11 mouse cellular contexts compared by ENCODE assay signal in genomic region chr19:5069978-5070377, GRCm38 (mm10). TPM values are rescaled to one million over a fixed set of nuclear protein-coding genes. Genes with fewer than 3 reads are reported as not detected.
A peak's percentile ranks its signal among the peaks of the same experiment; 100 is the strongest.
DNase-seq lines count a peak whose midpoint lies in the region; ATAC-seq and TF ChIP-seq lines count a peak whose summit lies in the region.
"Had no signal": no experiment of that assay in that cellular context is flagged by ENCODE, and none has a peak within 500 bp of the region (broad histone marks: within the 10 kb centered on the region; RNA-seq: fewer than 3 reads in every experiment).

No protein-coding gene starts in this region.

- WGBS in forebrain, embryonic 11.5 days = 86% methylated on average over 7 of the region's 7 CpGs
- 84% methylated on average over 7 of the region's 7 CpGs for WGBS in forebrain, embryonic 16.5 days
- 71% methylated on average over 7 of the region's 7 CpGs for WGBS in liver, embryonic 11.5 days
- 84% methylated on average over 7 of the region's 7 CpGs for WGBS in liver, postnatal 0 days (ENCODE audit: insufficient replicate concordance)
- 77% methylated on average over 7 of the region's 7 CpGs for WGBS in embryonic facial prominence, embryonic 15.5 days
- WGBS in limb, embryonic 13.5 days = 77% methylated on average over 7 of the region's 7 CpGs

- no peak for TF ChIP-seq CTCF in liver, postnatal 0 days (IDR thresholded peaks at IDR 0.05; ENCODE audit: low read depth)

- no peak overlapping the region for H3K9ac ChIP-seq in forebrain, embryonic 11.5 days (ENCODE audit: low read length)
- H3K9ac ChIP-seq in forebrain, embryonic 16.5 days (replicated peaks; ENCODE audit: low read depth, low read length) = no peak overlapping the region
- H3K9ac ChIP-seq in liver, embryonic 11.5 days (ENCODE audit: low read depth, low read length) = no peak overlapping the region
- no peak overlapping the region for H3K9ac ChIP-seq in liver, postnatal 0 days (replicated peaks)
- peak overlapping the region; percentile 7; the same call in 1 of the 2 replicates for H3K9ac ChIP-seq in embryonic facial prominence, embryonic 15.5 days
- H3K9ac ChIP-seq in limb, embryonic 13.5 days = peak overlapping the region; percentile 69; the same call in 1 of the 2 replicates

- no peaks in the 10 kb centered on the region for H3K36me3 ChIP-seq in forebrain, embryonic 11.5 days (ENCODE audit: control insufficient read depth, insufficient read depth, low read length)
- no peaks in the 10 kb centered on the region for H3K36me3 ChIP-seq in forebrain, embryonic 16.5 days (ENCODE audit: control insufficient read depth, insufficient read depth)
- H3K36me3 ChIP-seq in liver, embryonic 11.5 days (ENCODE audit: control insufficient read depth, insufficient read depth, low read length) = no peaks in the 10 kb centered on the region
- H3K36me3 ChIP-seq in liver, postnatal 0 days (replicated peaks; ENCODE audit: insufficient read depth, low read length) = no peaks in the 10 kb centered on the region
- H3K36me3 ChIP-seq in embryonic facial prominence, embryonic 15.5 days = no peaks in the 10 kb centered on the region
- no peaks in the 10 kb centered on the region for H3K36me3 ChIP-seq in limb, embryonic 13.5 days

- no peak for TF ChIP-seq EP300 in liver, postnatal 0 days (IDR thresholded peaks at IDR 0.05; ENCODE audit: low read depth)

- DNase-seq in forebrain, embryonic 11.5 days (ENCODE audit: low spot score) = no peak
- DNase-seq in liver, embryonic 11.5 days (ENCODE audit: low spot score) = no peak
- no peak for DNase-seq in liver, postnatal 0 days
- no peak for DNase-seq in left cerebral cortex, adult 8-10 months (ENCODE audit: low spot score in 2 of 2)
- no peak for DNase-seq in ovary, postnatal 36 days (ENCODE audit: low spot score)
- DNase-seq: right cerebral cortex, adult 18-20 months had no signal

- H3K27ac ChIP-seq in forebrain, embryonic 11.5 days (ENCODE audit: low read depth, low read length) = no peak overlapping the region
- H3K27ac ChIP-seq in forebrain, embryonic 16.5 days (ENCODE audit: low read length) = no peak overlapping the region
- H3K27ac ChIP-seq in liver, embryonic 11.5 days (ENCODE audit: low read depth, low read length) = peak overlapping the region; percentile 30; the same call in 1 of the 2 replicates
- H3K27ac ChIP-seq in liver, postnatal 0 days (ENCODE audit: low read depth) = no peak overlapping the region
- peak overlapping the region; percentile 98 for H3K27ac ChIP-seq in embryonic facial prominence, embryonic 15.5 days (replicated peaks)
- peak overlapping the region; percentile 98 for H3K27ac ChIP-seq in limb, embryonic 13.5 days

- H3K4me2 ChIP-seq in forebrain, embryonic 11.5 days (ENCODE audit: low read depth, low read length, severe bottlenecking) = 0 out of 2 replicates have a peak overlapping the region, but pooled peaks have one; percentile 15
- H3K4me2 ChIP-seq in forebrain, embryonic 16.5 days (ENCODE audit: low read length) = no peak overlapping the region
- H3K4me2 ChIP-seq in liver, embryonic 11.5 days = peak overlapping the region; percentile 95
- H3K4me2 ChIP-seq in liver, postnatal 0 days (ENCODE audit: low read depth, low read length) = no peak overlapping the region
- peak overlapping the region; percentile 82 for H3K4me2 ChIP-seq in embryonic facial prominence, embryonic 15.5 days (replicated peaks)
- H3K4me2 ChIP-seq in limb, embryonic 13.5 days (replicated peaks) = peak overlapping the region; percentile 97

- H3K4me1 ChIP-seq in forebrain, embryonic 11.5 days (replicated peaks; ENCODE audit: control insufficient read depth, insufficient read depth, low read length) = peaks cover 31% of the 10 kb centered on the region
- peaks cover 35% of the 10 kb centered on the region for H3K4me1 ChIP-seq in forebrain, embryonic 16.5 days (replicated peaks; ENCODE audit: control insufficient read depth, insufficient read depth, low read length)
- H3K4me1 ChIP-seq in liver, embryonic 11.5 days (replicated peaks; ENCODE audit: control insufficient read depth, insufficient read depth, low read length) = peaks cover 59% of the 10 kb centered on the region
- peaks cover 28% of the 10 kb centered on the region for H3K4me1 ChIP-seq in liver, postnatal 0 days (ENCODE audit: insufficient read depth)
- peaks cover 69% of the 10 kb centered on the region for H3K4me1 ChIP-seq in embryonic facial prominence, embryonic 15.5 days
- peaks cover 58% of the 10 kb centered on the region for H3K4me1 ChIP-seq in limb, embryonic 13.5 days

- H3K4me3 ChIP-seq in forebrain, embryonic 11.5 days (ENCODE audit: low read depth, low read length) = no peak overlapping the region
- H3K4me3 ChIP-seq in forebrain, embryonic 16.5 days (replicated peaks; ENCODE audit: low read length) = no peak overlapping the region
- no peak overlapping the region; the same call in 1 of the 2 replicates for H3K4me3 ChIP-seq in liver, embryonic 11.5 days (ENCODE audit: low read depth, low read length)
- no peak overlapping the region for H3K4me3 ChIP-seq in liver, postnatal 0 days (ENCODE audit: low read depth, low read length)
- H3K4me3 ChIP-seq in embryonic facial prominence, embryonic 15.5 days (replicated peaks) = peak overlapping the region; percentile 70
- H3K4me3 ChIP-seq in limb, embryonic 13.5 days = peak overlapping the region; percentile 71
- H3K4me3 ChIP-seq: megakaryocyte, embryonic 14.5 days had no signal

- H3K27me3 ChIP-seq in forebrain, embryonic 11.5 days (ENCODE audit: control insufficient read depth, insufficient read depth, low read length) = peaks cover 32% of the 10 kb centered on the region
- H3K27me3 ChIP-seq in forebrain, embryonic 16.5 days (replicated peaks; ENCODE audit: control insufficient read depth, insufficient read depth, low read length) = peaks cover 6% of the 10 kb centered on the region; the same call in 1 of the 2 replicates
- H3K27me3 ChIP-seq in liver, embryonic 11.5 days (replicated peaks; ENCODE audit: control insufficient read depth, insufficient read depth, low read length) = peaks cover 41% of the 10 kb centered on the region
- H3K27me3 ChIP-seq in liver, postnatal 0 days (ENCODE audit: insufficient read depth, low read length) = peaks cover 55% of the 10 kb centered on the region
- H3K27me3 ChIP-seq in embryonic facial prominence, embryonic 15.5 days = peaks cover 6% of the 10 kb centered on the region
- H3K27me3 ChIP-seq in limb, embryonic 13.5 days = no peaks in the 10 kb centered on the region; the same call in 1 of the 2 replicates

- ATAC-seq in forebrain, embryonic 11.5 days (replicated peaks; ENCODE audit: low FRiP score) = no peak
- ATAC-seq in forebrain, embryonic 16.5 days = no peak
- no peak for ATAC-seq in liver, embryonic 11.5 days (replicated peaks; ENCODE audit: low FRiP score)
- no peak for ATAC-seq in liver, postnatal 0 days
- no peak for ATAC-seq in embryonic facial prominence, embryonic 15.5 days (ENCODE audit: insufficient number of reproducible peaks, low FRiP score, low TSS enrichment, low read depth)
- no peak for ATAC-seq in limb, embryonic 13.5 days (ENCODE audit: low FRiP score, low read depth)
- ATAC-seq: Patski had no signal

- H3K9me3 ChIP-seq in forebrain, embryonic 11.5 days (ENCODE audit: control insufficient read depth, low read length) = no peaks in the 10 kb centered on the region
- H3K9me3 ChIP-seq in forebrain, embryonic 16.5 days (ENCODE audit: control insufficient read depth, low read length) = no peaks in the 10 kb centered on the region
- no peaks in the 10 kb centered on the region for H3K9me3 ChIP-seq in liver, embryonic 11.5 days (ENCODE audit: control insufficient read depth, low read length)
- no peaks in the 10 kb centered on the region for H3K9me3 ChIP-seq in liver, postnatal 0 days (ENCODE audit: low read length)
- H3K9me3 ChIP-seq in embryonic facial prominence, embryonic 15.5 days (replicated peaks) = no peaks in the 10 kb centered on the region
- no peaks in the 10 kb centered on the region for H3K9me3 ChIP-seq in limb, embryonic 13.5 days
- H3K9me3 ChIP-seq: megakaryocyte, embryonic 14.5 days had no signal

RNA-seq across cellular contexts. Expression of gene Cd248, which starts 2.1 kb away (rescaled TPM):
- polyA plus RNA-seq in forebrain, embryonic 11.5 days (2014; fragmentation: Nextera tagmentation; extraction: Ambion mirVana) = 30.7 and 32.7 TPM in 2 replicates
- 11.9 and 14.3 TPM in 2 replicates for polyA plus RNA-seq in forebrain, embryonic 16.5 days (2015; fragmentation: Nextera tagmentation; extraction: Ambion mirVana)
- polyA plus RNA-seq in liver, embryonic 11.5 days (2014; fragmentation: Nextera tagmentation; extraction: Ambion mirVana) = 28.6 and 29.3 TPM in 2 replicates
- 2.0 and 2.4 TPM in 2 replicates for polyA plus RNA-seq in liver, postnatal 0 days (2015; fragmentation: Nextera tagmentation; extraction: Ambion mirVana)
- polyA plus RNA-seq in embryonic facial prominence, embryonic 15.5 days (2015; fragmentation: Nextera tagmentation; extraction: Ambion mirVana) = 131 and 158 TPM in 2 replicates
- 58.8 and 64.8 TPM in 2 replicates for polyA plus RNA-seq in limb, embryonic 13.5 days (2015; fragmentation: Nextera tagmentation; extraction: Ambion mirVana)
- total RNA-seq in left cerebral cortex, adult 8-10 months (2022) = 1 to 10 TPM; 5.3 to 6.6 (median 6.1) TPM

RNA-seq across cellular contexts. Expression of gene Tmem151a, which starts 15.4 kb away (rescaled TPM):
- polyA plus RNA-seq in forebrain, embryonic 11.5 days (2014; fragmentation: Nextera tagmentation; extraction: Ambion mirVana) = 1.2 and 1.8 TPM in 2 replicates
- 8.0 and 15.8 TPM in 2 replicates for polyA plus RNA-seq in forebrain, embryonic 16.5 days (2015; fragmentation: Nextera tagmentation; extraction: Ambion mirVana)
- 2.6 TPM in 2 replicates for polyA plus RNA-seq in liver, embryonic 11.5 days (2014; fragmentation: Nextera tagmentation; extraction: Ambion mirVana)
- 0.79 and 0.96 TPM in 2 replicates for polyA plus RNA-seq in liver, postnatal 0 days (2015; fragmentation: Nextera tagmentation; extraction: Ambion mirVana)
- polyA plus RNA-seq in embryonic facial prominence, embryonic 15.5 days (2015; fragmentation: Nextera tagmentation; extraction: Ambion mirVana) = 2.3 and 3.0 TPM in 2 replicates
- polyA plus RNA-seq in limb, embryonic 13.5 days (2015; fragmentation: Nextera tagmentation; extraction: Ambion mirVana) = 2.7 TPM in 2 replicates
- 100 to 1,000 TPM; 135 to 156 (median 139) TPM for total RNA-seq in left cerebral cortex, adult 8-10 months (2022)

RNA-seq across cellular contexts. Expression of gene Yif1a, which starts 18.4 kb away (rescaled TPM):
- 69.5 and 75.8 TPM in 2 replicates for polyA plus RNA-seq in forebrain, embryonic 11.5 days (2014; fragmentation: Nextera tagmentation; extraction: Ambion mirVana)
- polyA plus RNA-seq in forebrain, embryonic 16.5 days (2015; fragmentation: Nextera tagmentation; extraction: Ambion mirVana) = 54.0 and 56.0 TPM in 2 replicates
- 77.8 and 83.4 TPM in 2 replicates for polyA plus RNA-seq in liver, embryonic 11.5 days (2014; fragmentation: Nextera tagmentation; extraction: Ambion mirVana)
- polyA plus RNA-seq in liver, postnatal 0 days (2015; fragmentation: Nextera tagmentation; extraction: Ambion mirVana) = 84.0 and 87.5 TPM in 2 replicates
- 111 and 119 TPM in 2 replicates for polyA plus RNA-seq in embryonic facial prominence, embryonic 15.5 days (2015; fragmentation: Nextera tagmentation; extraction: Ambion mirVana)
- 88.5 and 94.5 TPM in 2 replicates for polyA plus RNA-seq in limb, embryonic 13.5 days (2015; fragmentation: Nextera tagmentation; extraction: Ambion mirVana)
- total RNA-seq in left cerebral cortex, adult 8-10 months (2022) = 10 to 100 TPM; 25.3 to 31.3 (median 28.6) TPM

RNA-seq across cellular contexts. Expression of gene Rin1, which starts 19.7 kb away (rescaled TPM):
- 2.0 TPM in 2 replicates for polyA plus RNA-seq in forebrain, embryonic 11.5 days (2014; fragmentation: Nextera tagmentation; extraction: Ambion mirVana)
- polyA plus RNA-seq in forebrain, embryonic 16.5 days (2015; fragmentation: Nextera tagmentation; extraction: Ambion mirVana) = 1.3 and 1.9 TPM in 2 replicates
- polyA plus RNA-seq in liver, embryonic 11.5 days (2014; fragmentation: Nextera tagmentation; extraction: Ambion mirVana) = 1.3 and 1.4 TPM in 2 replicates
- 0.21 and 0.36 TPM in 2 replicates for polyA plus RNA-seq in liver, postnatal 0 days (2015; fragmentation: Nextera tagmentation; extraction: Ambion mirVana)
- polyA plus RNA-seq in embryonic facial prominence, embryonic 15.5 days (2015; fragmentation: Nextera tagmentation; extraction: Ambion mirVana) = 2.6 and 4.4 TPM in 2 replicates
- polyA plus RNA-seq in limb, embryonic 13.5 days (2015; fragmentation: Nextera tagmentation; extraction: Ambion mirVana) = 1.4 and 1.7 TPM in 2 replicates
- 10 to 100 TPM; 72.9 to 88.1 (median 78.2) TPM for total RNA-seq in left cerebral cortex, adult 8-10 months (2022)

RNA-seq across cellular contexts. Expression of gene Cnih2, which starts 28.3 kb away (rescaled TPM):
- 93.2 and 112 TPM in 2 replicates for polyA plus RNA-seq in forebrain, embryonic 11.5 days (2014; fragmentation: Nextera tagmentation; extraction: Ambion mirVana)
- 297 and 347 TPM in 2 replicates for polyA plus RNA-seq in forebrain, embryonic 16.5 days (2015; fragmentation: Nextera tagmentation; extraction: Ambion mirVana)
- polyA plus RNA-seq in liver, embryonic 11.5 days (2014; fragmentation: Nextera tagmentation; extraction: Ambion mirVana) = 8.4 and 9.5 TPM in 2 replicates
- polyA plus RNA-seq in liver, postnatal 0 days (2015; fragmentation: Nextera tagmentation; extraction: Ambion mirVana) = 0.15 and 0.18 TPM in 2 replicates
- polyA plus RNA-seq in embryonic facial prominence, embryonic 15.5 days (2015; fragmentation: Nextera tagmentation; extraction: Ambion mirVana) = 35.5 and 38.7 TPM in 2 replicates
- 34.5 and 35.2 TPM in 2 replicates for polyA plus RNA-seq in limb, embryonic 13.5 days (2015; fragmentation: Nextera tagmentation; extraction: Ambion mirVana)
- total RNA-seq in left cerebral cortex, adult 8-10 months (2022) = 100 to 1,000 TPM; 172 to 193 (median 184) TPM

Comparison
In these comparisons a context has a peak if more than half of its experiments do, and no peak if none do; other contexts are left out.
1. H3K27ac ChIP-seq: peak in liver, embryonic 11.5 days (single experiment), embryonic facial prominence, embryonic 15.5 days (single experiment) and limb, embryonic 13.5 days (single experiment); none in forebrain, embryonic 11.5 days (single experiment), forebrain, embryonic 16.5 days (single experiment) and liver, postnatal 0 days (single experiment).
2. H3K4me2 ChIP-seq: peak in forebrain, embryonic 11.5 days (single experiment), liver, embryonic 11.5 days (single experiment), embryonic facial prominence, embryonic 15.5 days (single experiment) and limb, embryonic 13.5 days (single experiment); none in forebrain, embryonic 16.5 days (single experiment) and liver, postnatal 0 days (single experiment).
3. H3K4me3 ChIP-seq: peak in embryonic facial prominence, embryonic 15.5 days (single experiment) and limb, embryonic 13.5 days (single experiment); none in forebrain, embryonic 11.5 days (single experiment), forebrain, embryonic 16.5 days (single experiment), liver, embryonic 11.5 days (single experiment) and liver, postnatal 0 days (single experiment).
4. H3K9ac ChIP-seq: peak in embryonic facial prominence, embryonic 15.5 days (single experiment) and limb, embryonic 13.5 days (single experiment); none in forebrain, embryonic 11.5 days (single experiment), forebrain, embryonic 16.5 days (single experiment), liver, embryonic 11.5 days (single experiment) and liver, postnatal 0 days (single experiment).